Comparison of ENCODE assay signal across 23 mouse cellular contexts in genomic region chr9:34635696-34636095, GRCm38 (mm10).
A peak's percentile ranks its signal among the peaks of the same experiment; 100 is the strongest.
DNase-seq lines count a peak whose midpoint lies in the region; ATAC-seq and TF ChIP-seq lines count a peak whose summit lies in the region.
"Had no signal": no experiment of that assay in that cellular context is flagged by ENCODE, and none has a peak within 500 bp of the region (broad histone marks: within the 10 kb centered on the region; RNA-seq: fewer than 3 reads in every experiment).

No protein-coding gene starts in this region.

- peaks cover 7% of the 10 kb centered on the region for H3K9me3 ChIP-seq in heart, embryonic 12.5 days (replicated peaks)
- H3K9me3 ChIP-seq in midbrain, embryonic 11.5 days (ENCODE audit: control insufficient read depth, low read length): no peaks in the 10 kb centered on the region; the same call in 1 of the 2 replicates
- H3K9me3 ChIP-seq in midbrain, postnatal 0 days (ENCODE audit: low read length): no peaks in the 10 kb centered on the region
- H3K9me3 ChIP-seq: embryonic facial prominence, embryonic 12.5 days; embryonic facial prominence, embryonic 15.5 days; heart, embryonic 13.5 days had no signal

- 76% methylated on average over 6 of the region's 6 CpGs for WGBS in heart, embryonic 12.5 days
- 87% methylated on average over 6 of the region's 6 CpGs for WGBS in midbrain, embryonic 11.5 days
- WGBS in midbrain, postnatal 0 days: 87% methylated on average over 6 of the region's 6 CpGs

- H3K36me3 ChIP-seq in heart, embryonic 12.5 days: no peaks in the 10 kb centered on the region
- H3K36me3 ChIP-seq in midbrain, embryonic 11.5 days (ENCODE audit: control insufficient read depth, insufficient read depth, low read length): no peaks in the 10 kb centered on the region
- no peaks in the 10 kb centered on the region for H3K36me3 ChIP-seq in midbrain, postnatal 0 days (ENCODE audit: insufficient read depth, low read length)
- H3K36me3 ChIP-seq: embryonic facial prominence, embryonic 12.5 days; embryonic facial prominence, embryonic 15.5 days; heart, embryonic 13.5 days had no signal

- no peak overlapping the region for H3K9ac ChIP-seq in heart, embryonic 12.5 days
- H3K9ac ChIP-seq in midbrain, embryonic 11.5 days (ENCODE audit: low read length): no peak overlapping the region
- no peak overlapping the region for H3K9ac ChIP-seq in midbrain, postnatal 0 days (replicated peaks; ENCODE audit: low read length, poor library complexity, severe bottlenecking)
- H3K9ac ChIP-seq: embryonic facial prominence, embryonic 12.5 days; embryonic facial prominence, embryonic 15.5 days; forebrain, postnatal 0 days; heart, embryonic 13.5 days had no signal

- no peaks in the 10 kb centered on the region for H3K27me3 ChIP-seq in heart, embryonic 12.5 days (replicated peaks)
- no peaks in the 10 kb centered on the region for H3K27me3 ChIP-seq in midbrain, embryonic 11.5 days (ENCODE audit: control insufficient read depth, insufficient read depth, low read length)
- H3K27me3 ChIP-seq in midbrain, postnatal 0 days (ENCODE audit: insufficient read depth, low read length): no peaks in the 10 kb centered on the region
- H3K27me3 ChIP-seq: embryonic facial prominence, embryonic 12.5 days; embryonic facial prominence, embryonic 15.5 days; heart, embryonic 13.5 days had no signal

- H3K27ac ChIP-seq in heart, embryonic 12.5 days (ENCODE audit: poor library complexity, severe bottlenecking): no peak overlapping the region
- H3K27ac ChIP-seq in midbrain, embryonic 11.5 days (ENCODE audit: low read depth, low read length): no peak overlapping the region
- H3K27ac ChIP-seq in midbrain, postnatal 0 days (ENCODE audit: low read depth, low read length): no peak overlapping the region
- H3K27ac ChIP-seq in left cerebral cortex, adult 2 months: no peak overlapping the region
- H3K27ac ChIP-seq: embryonic facial prominence, embryonic 12.5 days; embryonic facial prominence, embryonic 15.5 days; gastrocnemius, adult 2 months; heart, embryonic 13.5 days had no signal

- no peak for TF ChIP-seq CTCF in midbrain, postnatal 0 days (IDR thresholded peaks at IDR 0.05)
- TF ChIP-seq CTCF in left cerebral cortex, adult 2 months (IDR thresholded peaks at IDR 0.05): no peak

- intact Hi-C loops in left cerebral cortex, adult 2 months (cut with DNase I): no loop called here

- no peak overlapping the region for H3K4me2 ChIP-seq in heart, embryonic 12.5 days
- no peak overlapping the region for H3K4me2 ChIP-seq in midbrain, embryonic 11.5 days
- H3K4me2 ChIP-seq in midbrain, postnatal 0 days (ENCODE audit: low read depth, low read length, poor library complexity, severe bottlenecking): no peak overlapping the region
- H3K4me2 ChIP-seq: embryonic facial prominence, embryonic 12.5 days; embryonic facial prominence, embryonic 15.5 days; heart, embryonic 13.5 days had no signal

- no peak overlapping the region for H3K4me3 ChIP-seq in heart, embryonic 12.5 days
- no peak overlapping the region for H3K4me3 ChIP-seq in midbrain, embryonic 11.5 days (ENCODE audit: low read depth, low read length)
- no peak overlapping the region for H3K4me3 ChIP-seq in midbrain, postnatal 0 days (ENCODE audit: low read depth, low read length)
- H3K4me3 ChIP-seq in left cerebral cortex, adult 2 months: no peak overlapping the region
- H3K4me3 ChIP-seq: embryonic facial prominence, embryonic 12.5 days; embryonic facial prominence, embryonic 15.5 days; gastrocnemius, adult 2 months; heart, embryonic 13.5 days had no signal

- DNase-seq in heart, adult 11 months: peak; percentile 39
- DNase-seq in midbrain, embryonic 11.5 days (ENCODE audit: low spot score, missing footprints): peak; percentile 82
- no peak for DNase-seq in midbrain, postnatal 0 days (ENCODE audit: low spot score)
- peak; percentile 27 for DNase-seq in ZHBTc4 (ENCODE audit: low read depth, low spot score)
- DNase-seq in left cerebral cortex, adult 2 months (ENCODE audit: extremely low spot score in 1 of 2, low spot score in 2 of 2): no peak
- DNase-seq: adrenal gland, adult 2 months; adrenal gland, postnatal 14 days; cerebellum, adult 11 months; cerebellum, adult 2 months; cerebellum, adult 9-11 months; cerebellum, postnatal 25 days; forebrain, postnatal 0 days; gastrocnemius, adult 2 months; gastrocnemius, postnatal 14 days; heart, adult 18-20 months; heart, postnatal 14 days; heart, postnatal 4 days; kidney, adult 11 months had no signal

- H3K4me1 ChIP-seq in heart, embryonic 12.5 days (replicated peaks): no peaks in the 10 kb centered on the region
- no peaks in the 10 kb centered on the region for H3K4me1 ChIP-seq in midbrain, embryonic 11.5 days (ENCODE audit: control insufficient read depth, insufficient read depth, low read length)
- H3K4me1 ChIP-seq in midbrain, postnatal 0 days (ENCODE audit: insufficient read depth, low read length): peaks cover 3% of the 10 kb centered on the region; the same call in 1 of the 2 replicates
- H3K4me1 ChIP-seq: embryonic facial prominence, embryonic 12.5 days; embryonic facial prominence, embryonic 15.5 days; heart, embryonic 13.5 days had no signal

- no peak for ATAC-seq in heart, embryonic 12.5 days (ENCODE audit: insufficient number of reproducible peaks, low FRiP score)
- no peak for ATAC-seq in midbrain, embryonic 11.5 days (ENCODE audit: low FRiP score)
- no peak for ATAC-seq in midbrain, postnatal 0 days (ENCODE audit: low FRiP score)
- ATAC-seq: forebrain, embryonic 14.5 days; forebrain, postnatal 0 days had no signal

Comparison
In these comparisons a context has a peak if more than half of its experiments do, and no peak if none do; other contexts are left out.
1. DNase-seq: peak in heart, adult 11 months (single experiment), midbrain, embryonic 11.5 days (single experiment) and ZHBTc4 (single experiment); none in midbrain, postnatal 0 days (single experiment) and left cerebral cortex, adult 2 months (0 of 2).